Mouse (Mus musculus) kidney, adult 2 months (tissue): ENCODE measurements around the gene Ambp. TPM values are rescaled to one million over a fixed set of nuclear protein-coding genes. Genes with fewer than 3 reads are reported as not detected.
A peak's percentile ranks its signal among the peaks of the same experiment; 100 is the strongest.

Source experiments
- DNase-seq: peaks from one replicate; pipeline ENCODE4 v3.0.0; 2021
- H3K27ac ChIP-seq: fragments of 200-500 bp; 2 replicates; pipeline ENCODE4 v1.5.1; 2012; ENCODE audit warnings: low read depth, low read length, control low read depth, inconsistent platforms; ENCODE audit not compliant: insufficient read depth
- H3K27me3 ChIP-seq: fragments of 200-500 bp; replicated peaks from 2 replicates; pipeline ENCODE4 v1.6.1; 2012; ENCODE audit warnings: mild to moderate bottlenecking, moderate library complexity, low read length, inconsistent platforms; ENCODE audit not compliant: control insufficient read depth, insufficient read depth
- H3K36me3 ChIP-seq: fragments of 200-500 bp; 2 replicates; pipeline ENCODE4 v1.6.1; 2012; ENCODE audit warnings: mild to moderate bottlenecking, moderate library complexity, low read length, inconsistent platforms; ENCODE audit not compliant: control insufficient read depth, insufficient read depth
- H3K4me1 ChIP-seq: fragments of 200-500 bp; 2 replicates; pipeline ENCODE4 v1.6.1; 2011; ENCODE audit warnings: low read length; ENCODE audit not compliant: control insufficient read depth, insufficient read depth
- H3K4me3 ChIP-seq: fragments of 200-500 bp; 2 replicates; pipeline ENCODE4 v1.5.1; 2011; ENCODE audit warnings: mild to moderate bottlenecking, low read depth, low read length, control low read depth; ENCODE audit not compliant: insufficient read depth
- CTCF ChIP-seq: fragments of 200-500 bp; conservative IDR thresholded peaks from 2 replicates; pipeline ENCODE4 v1.5.1; 2011; ENCODE audit warnings: low read depth, mild to moderate bottlenecking, control low read depth, low read length, moderate library complexity, mixed read lengths; ENCODE audit not compliant: insufficient read depth, insufficient read length
- POLR2A ChIP-seq: fragments of 200-500 bp; IDR thresholded peaks from one replicate; pipeline ENCODE4 v1.6.1; 2011; ENCODE audit warnings: low read depth, low read length, control low read depth
- WGBS: fragments of 180-500 bp; shearing (Covaris S2); methylation state at CpG from one replicate; pipeline ENCODE4 v1.1.7; 2018; 5-methylcytosine and 5-hydroxymethylcytosine counted together
- polyA plus RNA-seq: library from polyadenylated mRNA; depleted of rRNA; stranded (reverse); fragments of >200 nt; gene quantifications from 2 replicates; pipeline ENCODE4 v1.2.3, GENCODE M21; 2012; rRNA removed

Gene Ambp
- polyA plus RNA-seq, 1 experiment = 2.7 TPM

DNA sequence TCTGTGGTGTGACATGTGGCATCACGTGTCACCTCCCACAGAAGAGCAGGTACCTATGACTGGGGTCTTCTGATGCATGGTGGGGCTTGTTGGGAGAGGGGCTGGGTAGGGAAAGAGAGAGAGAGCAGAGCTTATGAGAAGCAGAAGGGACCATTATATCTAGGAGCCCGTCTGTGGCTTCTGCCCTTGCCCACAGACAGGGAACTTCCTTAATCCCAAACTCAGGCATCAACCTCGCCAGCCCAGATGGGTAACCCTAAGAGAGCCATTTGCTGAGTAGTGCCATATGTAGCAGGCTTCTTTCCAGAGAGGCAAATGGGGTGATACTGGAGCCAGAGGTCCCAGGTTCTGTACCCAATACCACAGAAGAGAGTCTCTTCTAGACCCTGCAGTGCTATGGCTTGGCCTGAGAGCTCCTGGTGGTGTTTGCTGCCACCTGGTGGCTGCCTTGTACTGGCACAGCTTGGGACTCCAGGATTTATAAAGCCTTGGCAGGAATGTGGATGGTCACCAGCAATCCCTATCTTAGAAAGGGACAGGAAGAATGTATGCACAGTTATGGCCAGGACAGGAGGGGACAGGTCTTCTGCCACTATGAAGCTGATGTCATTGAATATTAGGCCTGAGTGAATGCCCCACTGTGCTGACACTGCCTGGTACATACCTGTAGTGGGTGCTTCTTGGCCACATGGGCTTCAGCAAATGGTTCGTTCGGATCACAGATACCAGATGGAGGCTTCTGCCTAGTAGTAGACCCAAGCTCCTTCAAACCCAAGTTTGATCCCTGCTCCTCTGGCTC is 35.8 kb downstream of the Ambp start:
- 90% methylated on average over 5 of the region's 5 CpGs for WGBS
- peak; percentile 84 for DNase-seq
- no peaks in the 10 kb centered on the region for H3K27me3 ChIP-seq
- no peaks in the 10 kb centered on the region for H3K4me1 ChIP-seq
- H3K27ac ChIP-seq = no peak overlapping the region
- no peak overlapping the region for H3K4me3 ChIP-seq
- H3K36me3 ChIP-seq = no peaks in the 10 kb centered on the region
- TF ChIP-seq CTCF (peak; percentile 98), POLR2A (no peak)

- DNase-seq = no peak
- no peak overlapping the region for H3K4me3 ChIP-seq
- TF ChIP-seq CTCF (no peak), POLR2A (no peak)
- no peak overlapping the region for H3K27ac ChIP-seq
- no peaks in the 10 kb centered on the region for H3K4me1 ChIP-seq
- WGBS = 96% methylated on average over 8 of the region's 8 CpGs
- no peaks in the 10 kb centered on the region for H3K36me3 ChIP-seq
- no peaks in the 10 kb centered on the region for H3K27me3 ChIP-seq
Observed at GRCm38 (mm10) chr4:63105651-63106050, 48.9 kb downstream of the Ambp start.

GRCm38 (mm10) chr4:63102025-63102424 is 52.6 kb downstream of the Ambp start:
- no peak for TF ChIP-seq POLR2A
- TF ChIP-seq CTCF = no peak
- no peak overlapping the region for H3K27ac ChIP-seq
- DNase-seq = no peak
- H3K36me3 ChIP-seq = no peaks in the 10 kb centered on the region
- H3K4me3 ChIP-seq = no peak overlapping the region
- 92% methylated on average over 4 of the region's 4 CpGs for WGBS
- no peaks in the 10 kb centered on the region for H3K4me1 ChIP-seq
- no peaks in the 10 kb centered on the region for H3K27me3 ChIP-seq

DNA sequence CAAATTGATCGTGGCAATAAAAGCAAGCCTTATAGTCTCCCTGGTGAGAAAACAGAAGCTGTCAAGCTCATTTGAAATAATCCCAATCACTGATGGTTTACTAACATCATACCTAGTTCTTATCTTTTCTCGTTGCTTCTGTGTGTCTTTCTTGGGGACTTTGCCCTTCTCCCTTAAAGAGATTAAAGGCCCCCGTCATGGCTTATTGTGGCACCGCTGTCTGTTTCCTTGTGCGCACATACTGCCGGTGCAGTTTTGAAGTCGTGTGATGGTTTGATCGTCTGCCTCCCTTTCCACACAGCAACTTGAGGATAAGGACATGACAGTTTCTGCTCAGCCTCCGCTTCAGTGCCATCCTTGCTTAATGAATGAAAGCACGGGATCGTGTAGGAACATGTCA is 54.1 kb downstream of the Ambp start:
- Histone ChIP-seq H3K4me1 (no peaks in the 10 kb centered on the region), H3K4me3 (no peak overlapping the region), H3K27me3 (no peaks in the 10 kb centered on the region), H3K27ac (no peak overlapping the region), H3K36me3 (no peaks in the 10 kb centered on the region)
- 94% methylated on average over 11 of the region's 11 CpGs for WGBS
- TF ChIP-seq POLR2A = no peak
- no peak for TF ChIP-seq CTCF
- no peak for DNase-seq

DNA sequence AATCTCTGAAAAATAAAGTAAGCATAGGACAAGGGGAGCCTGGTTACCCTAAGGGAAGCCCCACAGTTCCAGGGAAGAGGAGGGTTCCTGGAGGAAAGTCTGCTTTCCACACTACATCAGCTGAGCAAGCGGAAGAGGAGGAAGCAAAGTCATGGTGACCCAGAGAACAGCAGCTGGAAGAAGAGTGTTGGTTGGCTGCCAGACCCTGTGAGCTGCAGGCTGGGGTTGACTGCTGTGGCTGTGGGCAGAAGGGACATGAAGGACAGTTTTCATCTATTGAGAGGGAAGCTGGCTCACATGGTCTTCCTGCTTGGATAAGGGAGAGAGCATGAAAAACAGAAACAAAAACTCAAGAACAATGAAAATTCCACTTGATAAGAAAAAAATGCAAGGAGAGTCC is 57.0 kb downstream of the Ambp start:
- DNase-seq = peak; percentile 67
- no peak overlapping the region for H3K27ac ChIP-seq
- no peak for TF ChIP-seq CTCF
- TF ChIP-seq POLR2A = no peak

More for the DNA sequence above, 57.0 kb downstream of the Ambp start:
- H3K4me3 ChIP-seq = no peak overlapping the region
- H3K4me1 ChIP-seq = no peaks in the 10 kb centered on the region
- H3K27me3 ChIP-seq = no peaks in the 10 kb centered on the region
- 64% methylated on average over 1 of the region's 1 CpGs for WGBS
- H3K36me3 ChIP-seq = no peaks in the 10 kb centered on the region

Other genes starting within 250 kb of the Ambp start
- 7.7 and 10.2 TPM in 2 replicates for gene Zfp618, start 189.2 kb downstream of the Ambp start, polyA plus RNA-seq
- gene Kif12, start 17.3 kb upstream of the Ambp start, polyA plus RNA-seq = 187 and 263 TPM in 2 replicates
- gene Col27a1, start 59.2 kb upstream of the Ambp start, polyA plus RNA-seq = 23.1 and 31.7 TPM in 2 replicates
- 7.1 and 8.9 TPM in 2 replicates for gene Orm1, start 189.8 kb upstream of the Ambp start, polyA plus RNA-seq
- 0.14 and 0.38 TPM in 2 replicates for gene Orm3, start 201.4 kb upstream of the Ambp start, polyA plus RNA-seq
- 0.16 TPM in 1 of 2 replicates, not detected in the other for gene Orm2, start 207.7 kb upstream of the Ambp start, polyA plus RNA-seq
- gene Akna, start 248.6 kb upstream of the Ambp start, polyA plus RNA-seq = 2.2 and 5.8 TPM in 2 replicates